Mouse (Mus musculus) heart, adult 10 weeks (tissue): ENCODE data around the gene Gngt2. TPM values are rescaled to one million over a fixed set of nuclear protein-coding genes. Genes with fewer than 3 reads are reported as not detected.

Experiments
- polyA plus RNA-seq: library from polyadenylated mRNA; stranded (reverse); fragments of 350-450 nt; fragmentation: Illumina TruSeq; extraction: RNeasy Lipid Tissue Mini Kit (QIAGEN cat#74804); gene quantifications from one replicate; pipeline ENCODE4 v1.2.3, GENCODE M21; 2014; ENCODE audit warnings: low read depth, low replicate concordance

Gngt2 gene
- polyA plus RNA-seq, result 35.7 TPM

DNA sequence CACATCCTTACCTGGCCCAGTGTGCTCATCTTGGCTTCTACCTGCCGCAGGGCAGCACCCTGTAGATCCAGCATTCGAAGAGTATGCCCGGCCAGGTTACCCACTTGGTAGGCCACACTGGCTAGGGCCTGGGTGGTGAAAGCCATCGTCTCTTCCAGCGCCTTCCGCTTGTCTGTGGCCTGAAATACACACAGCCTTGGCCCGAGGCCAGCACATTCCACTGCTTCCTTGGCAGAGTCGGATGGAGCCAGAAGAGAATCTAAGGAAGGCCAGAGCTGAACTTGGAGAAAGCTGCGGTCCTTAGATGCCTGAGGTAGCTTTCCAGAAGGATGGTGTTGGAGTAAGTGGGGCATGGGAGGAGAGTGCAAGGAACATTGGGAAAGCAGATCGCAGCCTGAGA lies at the start of gene Gngt2:
Gngt2 (plus strand) TSS at position 158 of the 400 bp plus-strand sequence.

DNA sequence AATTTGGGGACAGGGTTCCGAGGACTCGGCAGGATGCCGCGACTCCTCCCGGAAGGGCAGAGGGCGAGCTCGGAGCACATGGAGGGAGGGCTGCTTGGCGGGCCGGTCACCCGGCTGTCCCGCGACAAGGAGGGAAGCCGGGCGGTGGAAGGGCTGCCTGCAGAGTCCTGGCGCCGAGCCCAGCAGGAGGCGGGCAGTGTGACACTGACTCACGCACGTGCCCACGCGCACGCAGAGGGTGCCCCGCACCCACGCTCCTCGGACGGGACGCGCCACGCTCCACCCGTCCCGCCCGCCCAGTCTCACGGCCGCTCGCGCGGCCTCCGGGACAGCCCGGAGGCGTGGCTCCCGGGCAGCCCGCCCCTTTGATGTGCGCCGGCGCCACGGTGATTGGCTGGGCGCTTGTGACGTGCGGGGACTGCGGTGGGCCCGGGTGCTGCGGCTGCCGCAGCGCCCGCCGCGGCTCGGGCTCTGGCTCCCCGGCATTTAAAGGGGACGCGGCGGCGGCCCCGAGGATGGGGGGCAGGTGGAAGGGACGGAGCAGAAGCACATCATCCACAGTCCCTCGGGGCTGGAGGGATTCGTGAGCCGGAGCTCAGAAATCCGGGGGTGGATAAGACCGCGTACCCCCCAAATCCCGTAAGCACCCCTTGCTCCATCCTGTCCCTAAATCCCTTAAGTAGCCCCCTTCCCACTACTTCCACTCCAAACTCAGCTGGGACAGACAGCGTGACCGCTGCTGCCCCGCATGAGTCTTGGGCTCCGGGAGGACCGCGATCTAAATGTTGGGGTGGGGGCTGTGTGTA lies 12.7 kb upstream of the Gngt2 start, which contains the start of gene Phospho1:
Phospho1 (plus strand) TSS at position 429 of the 806 bp plus-strand sequence.

DNA sequence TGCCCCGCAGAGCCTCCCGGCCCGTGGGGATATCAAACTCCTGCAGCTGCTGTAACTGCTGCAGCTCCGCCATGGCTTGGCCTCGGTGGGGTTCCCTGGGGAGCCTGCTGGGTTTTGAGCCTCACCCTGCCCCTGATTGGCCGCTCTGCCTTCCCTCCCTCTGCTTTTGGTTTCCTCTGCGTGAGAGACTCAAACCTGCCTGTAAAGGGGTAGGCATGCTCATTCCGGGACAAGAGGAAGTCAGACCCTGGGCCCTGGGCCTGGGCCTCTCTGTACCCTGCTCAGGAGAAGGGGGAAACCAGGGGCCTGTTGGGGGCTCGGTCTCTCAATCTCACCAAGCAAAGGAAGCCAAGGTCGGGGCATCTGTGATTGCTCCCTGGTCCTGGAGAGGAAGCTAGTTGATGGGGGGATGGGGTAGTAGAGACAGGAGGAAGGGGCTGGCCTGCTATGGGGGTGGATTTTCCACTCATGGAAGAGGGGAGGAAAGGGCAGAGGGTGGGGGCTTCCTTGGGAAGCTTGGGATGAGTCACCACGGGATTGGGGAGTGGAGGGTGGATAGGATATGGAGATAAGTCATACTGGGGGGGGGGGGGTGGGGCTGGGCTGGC lies 5.2 kb downstream of the Gngt2 start, which contains the start of gene Abi3:
Abi3 (minus strand) TSS at position 403 of the 608 bp plus-strand sequence.

Other genes with a start within 250 kb of the Gngt2 start
- 0.97 TPM for gene Ngfr, start 249.5 kb upstream of the Gngt2 start, polyA plus RNA-seq
- gene Phb, start 170.3 kb upstream of the Gngt2 start, polyA plus RNA-seq, result 382 TPM
- 18.9 TPM for gene Zfp652, start 124.5 kb upstream of the Gngt2 start, polyA plus RNA-seq
- not detected for gene B130006D01Rik, start 113.6 kb upstream of the Gngt2 start, polyA plus RNA-seq
- gene Phospho1, start 12.7 kb upstream of the Gngt2 start, polyA plus RNA-seq, result 133 TPM
- gene Abi3, start 5.3 kb downstream of the Gngt2 start, polyA plus RNA-seq, result 12.4 TPM
- not detected for gene B4galnt2, start 77.7 kb downstream of the Gngt2 start, polyA plus RNA-seq
- gene Igf2bp1, start 168.7 kb downstream of the Gngt2 start, polyA plus RNA-seq, result 0.05 TPM
- gene Gip, start 187.3 kb downstream of the Gngt2 start, polyA plus RNA-seq, result not detected
- 46.1 TPM for gene Snf8, start 197.7 kb downstream of the Gngt2 start, polyA plus RNA-seq
- gene Ube2z, start 228.2 kb downstream of the Gngt2 start, polyA plus RNA-seq, result 33.0 TPM
- 3,747 TPM for gene Atp5g1, start 238.5 kb downstream of the Gngt2 start, polyA plus RNA-seq